Mouse (Mus musculus): ENCODE results near the gene Pla2g2f. TPM values are rescaled to one million over a fixed set of nuclear protein-coding genes. Genes with fewer than 3 reads are reported as not detected.

Pla2g2f gene
- polyA plus RNA-seq, 1 experiment from 2014 or later = 0.62 TPM

- no peak for DNase-seq (ENCODE audit: low spot score)
- Histone ChIP-seq H3K9me3 (replicated peaks) (no peaks in the 10 kb centered on the region), H3K4me1 (0 out of 2 replicates have a peak, but pooled peaks cover 4% of the 10 kb centered on the region), H3K4me3 (no peak overlapping the region), H3K36me3 (no peaks in the 10 kb centered on the region), H3K27ac (replicated peaks) (no peak overlapping the region), H3K27me3 (ENCODE audit: low read depth, poor library complexity, severe bottlenecking) (no peaks in the 10 kb centered on the region)
- 84% methylated on average over 3 of the region's 3 CpGs for WGBS
Observed at GRCm38 (mm10) chr4:138753608-138754007, 3.8 kb downstream of the Pla2g2f start.

DNA sequence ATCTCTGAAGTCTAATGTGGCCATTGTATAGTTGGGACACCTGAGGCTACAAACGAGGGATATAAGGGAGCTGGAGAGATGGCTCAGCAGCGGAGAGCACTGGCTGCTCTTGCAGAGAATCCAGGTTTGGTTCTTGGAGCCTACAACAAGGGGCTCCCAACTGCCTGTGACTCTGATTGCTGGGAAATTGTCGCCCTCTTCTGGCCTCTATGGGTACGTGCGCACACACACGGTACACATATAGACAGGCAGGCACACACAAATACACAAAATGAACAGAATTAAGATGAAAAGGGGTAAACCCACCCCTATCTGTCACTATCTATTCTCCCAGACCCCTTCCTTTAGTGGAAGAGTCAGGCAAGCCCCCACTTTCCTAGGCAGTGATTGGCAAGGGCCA is 4.8 kb downstream of the Pla2g2f start:
- WGBS = 94% methylated on average over 6 of the region's 6 CpGs
- H3K4me3 ChIP-seq = no peak overlapping the region

DNA sequence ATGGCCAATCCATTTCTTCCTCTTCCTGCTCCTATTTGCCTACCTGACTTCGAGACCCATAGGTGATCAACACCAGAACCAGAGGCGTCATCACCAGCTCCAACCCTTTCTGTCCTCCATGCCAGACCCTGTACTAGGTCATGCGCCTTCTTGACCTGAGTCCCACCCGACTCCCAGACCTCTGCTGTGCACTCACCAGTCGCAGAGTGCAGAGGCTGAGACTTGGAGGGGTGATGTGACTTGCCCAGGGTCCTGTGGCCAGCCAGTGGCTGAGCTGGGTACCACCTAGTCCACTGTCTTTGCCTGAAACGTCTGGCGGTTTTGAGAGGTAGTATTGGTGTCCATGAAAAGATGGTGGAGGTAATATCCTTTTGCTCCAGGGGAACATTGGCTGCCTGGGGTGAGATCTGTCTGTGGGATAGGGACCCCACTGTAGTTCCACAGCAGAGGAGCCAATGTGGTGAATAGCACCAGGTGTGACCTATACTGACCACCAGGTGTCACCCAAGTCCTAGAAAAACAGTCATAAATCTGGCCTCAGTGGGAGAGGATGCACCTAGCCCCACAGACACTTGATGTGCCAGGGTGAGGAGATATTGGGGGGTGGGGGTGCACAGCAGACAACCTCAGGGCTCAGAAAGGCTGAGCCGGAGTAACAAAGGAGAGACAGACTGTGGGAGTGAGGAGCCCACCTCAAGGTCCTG is 8.9 kb downstream of the Pla2g2f start:
- Histone ChIP-seq H3K4me3 (no peak overlapping the region), H3K27me3 (ENCODE audit: low read depth, poor library complexity, severe bottlenecking) (no peaks in the 10 kb centered on the region), H3K27ac (replicated peaks) (no peak overlapping the region), H3K4me1 (peaks cover 21% of the 10 kb centered on the region), H3K36me3 (no peaks in the 10 kb centered on the region), H3K9me3 (replicated peaks) (no peaks in the 10 kb centered on the region)
- 54% methylated on average over 8 of the region's 8 CpGs for WGBS
- DNase-seq (ENCODE audit: low spot score) = peak; percentile 43

More for the DNA sequence above, 4.8 kb downstream of the Pla2g2f start:
- Histone ChIP-seq H3K9me3 (replicated peaks) (no peaks in the 10 kb centered on the region), H3K27ac (replicated peaks) (no peak overlapping the region), H3K4me1 (peaks cover 9% of the 10 kb centered on the region; the same call in 1 of the 2 replicates), H3K27me3 (ENCODE audit: low read depth, poor library complexity, severe bottlenecking) (no peaks in the 10 kb centered on the region), H3K36me3 (no peaks in the 10 kb centered on the region)
- no peak for DNase-seq (ENCODE audit: low spot score)

DNA sequence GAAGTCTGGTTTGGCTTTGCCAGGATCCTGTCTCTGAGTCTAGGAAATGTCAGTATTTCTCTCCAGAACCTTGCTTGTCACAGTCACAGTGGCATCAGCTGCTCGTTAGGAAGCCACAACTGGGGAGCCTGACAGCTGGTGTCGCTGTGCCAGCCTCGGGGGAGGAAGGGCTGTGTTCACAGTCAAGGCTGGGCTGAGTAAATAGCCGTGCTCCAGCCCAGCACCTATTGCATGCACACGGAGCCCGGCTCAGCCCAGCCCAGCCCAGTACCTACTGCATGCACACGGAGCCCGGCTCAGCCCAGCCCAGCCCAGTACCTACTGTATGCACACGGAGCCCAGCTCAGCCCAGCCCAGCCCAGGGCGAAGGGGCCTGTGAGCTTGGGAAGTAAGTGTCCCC is 9.6 kb downstream of the Pla2g2f start:
- no peak for DNase-seq (ENCODE audit: low spot score)

DNA sequence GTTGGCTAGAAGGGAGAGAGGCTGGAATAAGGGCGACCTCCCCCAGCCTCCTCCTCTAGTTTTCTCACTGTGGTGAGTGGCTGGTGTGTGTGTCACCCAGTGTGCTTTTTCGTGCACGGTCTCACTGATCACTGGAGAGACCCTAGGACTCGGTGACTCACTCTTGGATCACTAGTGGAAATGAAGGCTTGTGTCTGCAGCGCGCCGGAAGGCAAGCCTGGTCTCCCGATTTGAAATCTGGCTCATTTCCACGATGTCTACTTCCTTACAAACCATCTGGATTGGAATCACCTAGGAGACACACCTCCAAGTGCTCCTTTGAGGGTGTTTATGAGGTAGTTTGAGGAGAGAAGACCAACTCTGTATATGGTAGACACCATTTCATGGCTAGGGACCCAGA is 10.6 kb downstream of the Pla2g2f start:
- no peak for DNase-seq (ENCODE audit: low spot score)
- no peak overlapping the region for H3K27ac ChIP-seq (replicated peaks)
- no peaks in the 10 kb centered on the region for H3K27me3 ChIP-seq (ENCODE audit: low read depth, poor library complexity, severe bottlenecking)
- H3K9me3 ChIP-seq (replicated peaks) = no peaks in the 10 kb centered on the region
- no peak overlapping the region for H3K4me3 ChIP-seq
- WGBS = 85% methylated on average over 9 of the region's 9 CpGs
- peaks cover 38% of the 10 kb centered on the region for H3K4me1 ChIP-seq
- H3K36me3 ChIP-seq = no peaks in the 10 kb centered on the region

More for the DNA sequence above, 9.6 kb downstream of the Pla2g2f start:
- Histone ChIP-seq H3K36me3 (no peaks in the 10 kb centered on the region), H3K4me3 (no peak overlapping the region), H3K9me3 (replicated peaks) (no peaks in the 10 kb centered on the region), H3K4me1 (peaks cover 28% of the 10 kb centered on the region), H3K27me3 (ENCODE audit: low read depth, poor library complexity, severe bottlenecking) (no peaks in the 10 kb centered on the region), H3K27ac (replicated peaks) (0 out of 2 replicates have a peak overlapping the region, but pooled peaks have one; percentile 42)
- WGBS = 85% methylated on average over 10 of the region's 10 CpGs

DNA sequence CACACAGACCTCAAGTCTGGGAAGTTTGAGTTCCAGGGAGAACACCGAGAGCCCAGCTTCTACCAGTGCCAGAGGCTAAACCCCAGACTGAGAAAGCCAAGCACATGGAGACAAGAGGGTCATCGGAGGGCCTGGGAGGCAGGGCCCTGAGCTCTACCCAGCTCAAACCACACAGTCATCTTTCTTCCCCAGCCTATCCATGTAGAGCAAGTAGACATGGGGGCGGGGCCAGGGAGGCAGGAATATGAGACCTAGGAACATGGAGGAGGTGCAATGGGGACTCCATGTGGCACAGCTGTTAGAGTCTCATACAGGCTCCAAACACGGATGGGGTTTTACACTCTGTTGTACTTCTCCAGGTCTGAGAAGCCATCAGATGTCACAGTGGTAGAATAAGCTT is 11.5 kb downstream of the Pla2g2f start:
- peak overlapping the region; percentile 38 for H3K27ac ChIP-seq (replicated peaks)
- H3K9me3 ChIP-seq (replicated peaks) = no peaks in the 10 kb centered on the region
- 64% methylated on average over 4 of the region's 4 CpGs for WGBS
- no peaks in the 10 kb centered on the region for H3K27me3 ChIP-seq (ENCODE audit: low read depth, poor library complexity, severe bottlenecking)
- no peak overlapping the region for H3K4me3 ChIP-seq
- H3K36me3 ChIP-seq = no peaks in the 10 kb centered on the region
- DNase-seq (ENCODE audit: low spot score) = no peak
- H3K4me1 ChIP-seq = peaks cover 41% of the 10 kb centered on the region

- no peaks in the 10 kb centered on the region for H3K9me3 ChIP-seq (replicated peaks)
- H3K4me3 ChIP-seq = no peak overlapping the region
- H3K27ac ChIP-seq (replicated peaks) = peak overlapping the region; percentile 71
- no peaks in the 10 kb centered on the region for H3K36me3 ChIP-seq
- 13% methylated on average over 7 of the region's 7 CpGs for WGBS
- no peaks in the 10 kb centered on the region for H3K27me3 ChIP-seq (ENCODE audit: low read depth, poor library complexity, severe bottlenecking)
- peaks cover 49% of the 10 kb centered on the region for H3K4me1 ChIP-seq
- peak; percentile 41 for DNase-seq (ENCODE audit: low spot score)
Observed at GRCm38 (mm10) chr4:138739136-138739851, 18.1 kb downstream of the Pla2g2f start.

DNA sequence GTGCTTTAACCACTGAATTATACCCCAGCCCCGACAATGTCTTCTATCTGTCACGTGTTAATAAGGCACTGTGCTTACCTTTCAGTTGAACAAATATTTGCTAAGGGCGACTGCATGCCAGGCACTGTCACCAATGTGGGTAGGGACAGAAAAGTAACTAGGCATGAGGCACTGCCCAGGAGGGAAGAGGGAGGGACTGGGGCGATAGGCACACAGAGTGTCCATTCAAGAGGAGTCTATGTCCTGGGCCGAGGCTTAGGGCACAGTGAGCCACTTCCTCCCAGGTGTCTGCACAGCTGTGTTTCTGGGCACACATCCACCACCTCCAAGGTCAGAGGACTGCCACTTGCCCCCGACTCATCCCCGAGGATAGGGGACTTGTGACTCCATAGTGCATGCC is 20.4 kb downstream of the Pla2g2f start, which contains the start of gene Ubxn10:
Ubxn10 (minus strand) TSS at position 137 of the 400 bp plus-strand sequence.
- Histone ChIP-seq H3K4me3 (no peak within 1 kb of the TSS), H3K36me3 (no peaks in the 10 kb centered on the region), H3K27me3 (ENCODE audit: low read depth, poor library complexity, severe bottlenecking) (no peaks in the 10 kb centered on the region), H3K27ac (replicated peaks) (peak within 1 kb of the TSS; percentile 71; the same call in 1 of the 2 replicates), H3K4me1 (peaks cover 32% of the 10 kb centered on the region), H3K9me3 (replicated peaks) (no peaks in the 10 kb centered on the region)
- WGBS = 81% methylated on average over 7 of the region's 7 CpGs
- no peak for DNase-seq (ENCODE audit: low spot score)

DNA sequence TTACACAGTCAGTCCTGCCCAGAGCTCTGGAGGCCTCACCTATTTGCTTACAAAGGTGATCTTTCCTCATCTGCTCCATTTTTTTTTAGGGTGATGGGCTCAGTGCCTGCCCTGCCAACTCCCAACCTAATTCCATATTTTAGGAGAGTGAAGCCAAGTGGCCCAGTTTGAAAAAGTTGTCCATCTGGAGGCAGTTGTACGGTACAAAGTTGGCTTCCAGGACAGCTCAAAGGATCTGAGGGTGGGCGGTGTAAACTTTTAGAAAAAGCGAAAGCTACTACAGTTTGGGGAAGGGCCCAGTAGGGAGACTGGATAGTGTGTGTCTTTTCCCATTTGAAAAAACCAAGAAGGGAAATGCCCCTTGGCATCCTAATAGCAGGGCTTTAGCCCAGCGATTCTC is 22.6 kb downstream of the Pla2g2f start:
- H3K27me3 ChIP-seq (ENCODE audit: low read depth, poor library complexity, severe bottlenecking) = no peaks in the 10 kb centered on the region; the same call in 1 of the 2 replicates
- WGBS = 95% methylated on average over 4 of the region's 4 CpGs
- H3K27ac ChIP-seq (replicated peaks) = no peak overlapping the region
- H3K4me1 ChIP-seq = peaks cover 26% of the 10 kb centered on the region
- no peaks in the 10 kb centered on the region for H3K9me3 ChIP-seq (replicated peaks)
- no peak for DNase-seq (ENCODE audit: low spot score)
- H3K36me3 ChIP-seq = no peaks in the 10 kb centered on the region
- H3K4me3 ChIP-seq = no peak overlapping the region

DNA sequence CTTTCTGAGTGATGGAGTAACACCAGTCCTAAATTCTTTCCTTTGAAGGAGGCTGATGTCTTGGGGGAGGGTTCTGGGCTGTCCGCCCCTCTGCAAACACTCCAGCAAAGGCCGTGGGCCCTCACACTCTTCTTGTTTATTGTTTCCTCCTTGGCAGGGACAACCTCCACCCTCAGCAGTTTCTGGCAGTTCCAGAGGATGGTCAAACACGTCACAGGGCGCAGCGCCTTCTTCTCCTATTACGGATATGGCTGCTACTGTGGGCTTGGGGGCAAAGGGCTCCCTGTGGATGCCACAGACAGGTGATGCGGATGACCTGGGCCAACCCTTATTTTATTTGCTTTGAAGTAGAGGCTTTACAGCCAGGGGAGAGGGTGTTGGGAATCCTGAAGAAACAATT is 23.3 kb downstream of the Pla2g2f start:
- no peak for DNase-seq (ENCODE audit: low spot score)
- no peaks in the 10 kb centered on the region for H3K9me3 ChIP-seq (replicated peaks)
- H3K4me3 ChIP-seq = no peak overlapping the region
- H3K36me3 ChIP-seq = no peaks in the 10 kb centered on the region
- no peaks in the 10 kb centered on the region; the same call in 1 of the 2 replicates for H3K27me3 ChIP-seq (ENCODE audit: low read depth, poor library complexity, severe bottlenecking)
- 81% methylated on average over 7 of the region's 7 CpGs for WGBS
- no peak overlapping the region for H3K27ac ChIP-seq (replicated peaks)
- H3K4me1 ChIP-seq = peaks cover 26% of the 10 kb centered on the region

DNA sequence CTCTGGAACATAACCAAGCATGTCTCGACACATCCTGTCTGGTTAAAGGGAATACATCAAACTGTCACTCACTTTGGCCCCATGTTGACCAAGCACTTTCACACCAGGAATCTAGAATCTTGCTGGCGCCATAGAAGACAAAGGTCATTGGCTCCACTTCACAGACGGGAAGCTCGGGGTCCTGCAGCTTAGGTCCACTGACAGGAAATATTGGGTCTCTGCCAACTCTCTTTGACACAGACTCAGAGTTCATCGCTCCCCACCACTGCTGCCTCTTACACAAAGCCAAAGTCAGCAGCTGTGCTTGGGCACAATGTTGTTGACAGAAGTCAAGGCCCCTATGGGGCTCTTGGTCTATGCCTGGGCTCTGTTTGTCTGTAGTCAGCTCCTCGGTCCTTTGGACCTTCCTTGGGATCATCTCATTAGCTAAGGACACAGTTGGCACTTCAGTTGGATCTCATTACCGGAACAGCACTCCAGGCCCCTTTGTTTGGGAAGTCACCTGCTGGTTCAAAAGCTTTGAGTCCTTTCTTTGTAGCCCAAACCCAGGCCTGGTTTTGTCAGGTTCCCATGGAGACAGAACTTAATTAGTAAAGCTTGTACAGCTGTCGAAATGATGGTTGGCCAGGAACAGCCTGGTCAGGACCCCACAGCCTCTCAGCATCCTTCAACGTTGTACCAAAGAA is 28.3 kb downstream of the Pla2g2f start:
- DNase-seq (ENCODE audit: low spot score) = peak; percentile 31
- Histone ChIP-seq H3K4me3 (no peak overlapping the region), H3K27ac (replicated peaks) (no peak overlapping the region), H3K9me3 (replicated peaks) (no peaks in the 10 kb centered on the region), H3K36me3 (no peaks in the 10 kb centered on the region), H3K4me1 (peaks cover 32% of the 10 kb centered on the region), H3K27me3 (ENCODE audit: low read depth, poor library complexity, severe bottlenecking) (peaks cover 4% of the 10 kb centered on the region)
- 33% methylated on average over 9 of the region's 9 CpGs for WGBS

GRCm38 (mm10) chr4:138725751-138726150 is 31.7 kb downstream of the Pla2g2f start:
- WGBS = 84% methylated on average over 5 of the region's 5 CpGs
- Histone ChIP-seq H3K9me3 (replicated peaks) (no peaks in the 10 kb centered on the region), H3K27me3 (ENCODE audit: low read depth, poor library complexity, severe bottlenecking) (peaks cover 4% of the 10 kb centered on the region), H3K4me1 (peaks cover 42% of the 10 kb centered on the region), H3K27ac (replicated peaks) (peak overlapping the region; percentile 84), H3K4me3 (peak overlapping the region; percentile 53; the same call in 1 of the 2 replicates), H3K36me3 (no peaks in the 10 kb centered on the region)
- DNase-seq (ENCODE audit: low spot score) = no peak

Data from midbrain, embryonic 10.5 days (tissue).